Mouse (Mus musculus) embryonic facial prominence, embryonic 13.5 days (tissue): Measurements from ENCODE around the gene Phactr2. TPM values are rescaled to one million over a fixed set of nuclear protein-coding genes. Genes with fewer than 3 reads are reported as not detected.

Source experiments
- ATAC-seq: fragments of 200-750 bp; cut with Nextera tagmentation; 2 replicates; pipeline ENCODE4 v1.8.0; 2017; ENCODE audit warnings: low read depth; ENCODE audit not compliant: insufficient number of reproducible peaks, insufficient read depth, low FRiP score, low TSS enrichment
- H3K27ac ChIP-seq: fragments of 300-500 bp; sonication (generic); 2 replicates; pipeline ENCODE4 v1.5.1; 2015; ENCODE audit warnings: moderate library complexity, mild to moderate bottlenecking, inconsistent platforms
- H3K27me3 ChIP-seq: fragments of 300-500 bp; sonication (generic); 2 replicates; pipeline ENCODE4 v1.6.1; 2015; ENCODE audit warnings: mild to moderate bottlenecking, inconsistent platforms
- H3K36me3 ChIP-seq: fragments of 300-500 bp; sonication (generic); 2 replicates; pipeline ENCODE4 v1.6.1; 2015; ENCODE audit warnings: mild to moderate bottlenecking, inconsistent platforms
- H3K4me1 ChIP-seq: fragments of 300-500 bp; sonication (generic); 2 replicates; pipeline ENCODE4 v1.6.1; 2015; ENCODE audit warnings: inconsistent platforms
- H3K4me2 ChIP-seq: fragments of 300-500 bp; sonication (generic); 2 replicates; pipeline ENCODE4 v1.6.1; 2015; ENCODE audit warnings: moderate library complexity, mild to moderate bottlenecking, inconsistent platforms
- H3K4me3 ChIP-seq: fragments of 300-500 bp; sonication (generic); 2 replicates; pipeline ENCODE4 v1.5.1; 2015; ENCODE audit warnings: mild to moderate bottlenecking, inconsistent platforms
- H3K9ac ChIP-seq: fragments of 300-500 bp; sonication (generic); 2 replicates; pipeline ENCODE4 v1.6.1; 2015; ENCODE audit warnings: mild to moderate bottlenecking, inconsistent platforms
- H3K9me3 ChIP-seq: fragments of 300-500 bp; sonication (generic); 2 replicates; pipeline ENCODE4 v1.6.1; 2016; ENCODE audit warnings: inconsistent platforms
- whole genome bisulfite sequencing: fragments of 180-500 bp; shearing (Covaris S2); methylation state at CpG from one replicate; pipeline ENCODE4 v1.1.7; 2015; ENCODE audit warnings: mixed read lengths; 5-methylcytosine and 5-hydroxymethylcytosine counted together
- polyA plus RNA-seq: library from polyadenylated mRNA; unstranded; fragments of >200 nt; fragmentation: Nextera tagmentation; extraction: Ambion mirVana; gene quantifications from 2 replicates; pipeline ENCODE4 v1.2.1, GENCODE M21; 2015

Gene Phactr2
- polyA plus RNA-seq, 1 experiment from 2014 or later: 22.9 TPM

- Histone ChIP-seq H3K36me3 (no peaks in the 10 kb centered on the region), H3K27ac (no peak overlapping the region), H3K9me3 (no peaks in the 10 kb centered on the region), H3K4me2 (no peak overlapping the region), H3K4me3 (no peak overlapping the region), H3K27me3 (no peaks in the 10 kb centered on the region), H3K9ac (no peak overlapping the region), H3K4me1 (0 out of 2 replicates have a peak, but pooled peaks cover 4% of the 10 kb centered on the region)
- no peak for ATAC-seq
- 74% methylated on average over 8 of the region's 8 CpGs for WGBS
These were observed 184.8 kb downstream of the Phactr2 start for GRCm38 (mm10) chr10:13289252-13289961.

GRCm38 (mm10) chr10:13288296-13288695 is 185.9 kb downstream of the Phactr2 start:
- H3K9ac ChIP-seq: no peak overlapping the region
- H3K4me2 ChIP-seq: no peak overlapping the region
- no peaks in the 10 kb centered on the region for H3K27me3 ChIP-seq
- H3K4me3 ChIP-seq: no peak overlapping the region
- no peaks in the 10 kb centered on the region for H3K36me3 ChIP-seq
- no peaks in the 10 kb centered on the region for H3K9me3 ChIP-seq
- WGBS: 90% methylated on average over 5 of the region's 5 CpGs
- ATAC-seq: no peak
- H3K4me1 ChIP-seq: peaks cover 4% of the 10 kb centered on the region; the same call in 1 of the 2 replicates
- H3K27ac ChIP-seq: no peak overlapping the region

- no peaks in the 10 kb centered on the region for H3K36me3 ChIP-seq
- H3K4me1 ChIP-seq: peaks cover 4% of the 10 kb centered on the region; the same call in 1 of the 2 replicates
- H3K27ac ChIP-seq: no peak overlapping the region
- ATAC-seq: no peak
- H3K4me2 ChIP-seq: no peak overlapping the region
- H3K9me3 ChIP-seq: no peaks in the 10 kb centered on the region
- H3K9ac ChIP-seq: no peak overlapping the region
- WGBS: 42% methylated on average over 4 of the region's 4 CpGs
- no peaks in the 10 kb centered on the region for H3K27me3 ChIP-seq
- H3K4me3 ChIP-seq: no peak overlapping the region
These were observed 190.8 kb downstream of the Phactr2 start for GRCm38 (mm10) chr10:13283441-13283840.

GRCm38 (mm10) chr10:13280298-13280853 is 193.8 kb downstream of the Phactr2 start:
- Histone ChIP-seq H3K4me3 (no peak overlapping the region), H3K27me3 (no peaks in the 10 kb centered on the region), H3K27ac (no peak overlapping the region), H3K36me3 (no peaks in the 10 kb centered on the region), H3K4me2 (no peak overlapping the region), H3K9me3 (no peaks in the 10 kb centered on the region), H3K4me1 (no peaks in the 10 kb centered on the region; the same call in 1 of the 2 replicates), H3K9ac (no peak overlapping the region)
- no peak for ATAC-seq
- WGBS: 78% methylated on average over 6 of the region's 6 CpGs

- no peak overlapping the region for H3K9ac ChIP-seq
- WGBS: 75% methylated on average over 5 of the region's 5 CpGs
These were observed 197.9 kb downstream of the Phactr2 start for GRCm38 (mm10) chr10:13276298-13276697.

GRCm38 (mm10) chr10:13275152-13275551 is 199.1 kb downstream of the Phactr2 start:
- Histone ChIP-seq H3K4me2 (no peak overlapping the region), H3K4me1 (no peaks in the 10 kb centered on the region), H3K4me3 (no peak overlapping the region), H3K9ac (no peak overlapping the region), H3K9me3 (no peaks in the 10 kb centered on the region), H3K27me3 (no peaks in the 10 kb centered on the region), H3K36me3 (no peaks in the 10 kb centered on the region), H3K27ac (no peak overlapping the region)
- ATAC-seq: no peak
- 84% methylated on average over 6 of the region's 6 CpGs for WGBS

More at GRCm38 (mm10) chr10:13276298-13276697, 197.9 kb downstream of the Phactr2 start:
- no peak for ATAC-seq
- no peaks in the 10 kb centered on the region for H3K27me3 ChIP-seq
- H3K36me3 ChIP-seq: no peaks in the 10 kb centered on the region
- H3K27ac ChIP-seq: no peak overlapping the region
- no peak overlapping the region for H3K4me2 ChIP-seq
- H3K9me3 ChIP-seq: no peaks in the 10 kb centered on the region
- no peak overlapping the region for H3K4me3 ChIP-seq
- no peaks in the 10 kb centered on the region for H3K4me1 ChIP-seq

GRCm38 (mm10) chr10:13274699-13275098 is 199.5 kb downstream of the Phactr2 start:
- H3K36me3 ChIP-seq: no peaks in the 10 kb centered on the region
- WGBS: 87% methylated on average over 4 of the region's 4 CpGs
- H3K9ac ChIP-seq: no peak overlapping the region
- ATAC-seq: no peak
- H3K4me3 ChIP-seq: no peak overlapping the region
- H3K9me3 ChIP-seq: no peaks in the 10 kb centered on the region
- H3K27ac ChIP-seq: no peak overlapping the region
- no peaks in the 10 kb centered on the region for H3K4me1 ChIP-seq
- H3K27me3 ChIP-seq: no peaks in the 10 kb centered on the region
- no peak overlapping the region for H3K4me2 ChIP-seq

- 95% methylated on average over 1 of the region's 1 CpGs for WGBS
- no peak for ATAC-seq
- Histone ChIP-seq H3K4me1 (no peaks in the 10 kb centered on the region), H3K4me2 (no peak overlapping the region), H3K4me3 (no peak overlapping the region), H3K9me3 (no peaks in the 10 kb centered on the region), H3K27me3 (no peaks in the 10 kb centered on the region), H3K9ac (no peak overlapping the region), H3K36me3 (no peaks in the 10 kb centered on the region), H3K27ac (no peak overlapping the region)
These were observed 200.5 kb downstream of the Phactr2 start for GRCm38 (mm10) chr10:13273756-13274155.

GRCm38 (mm10) chr10:13271716-13272115 is 202.5 kb downstream of the Phactr2 start:
- no peaks in the 10 kb centered on the region for H3K27me3 ChIP-seq
- ATAC-seq: no peak
- no peak overlapping the region for H3K27ac ChIP-seq
- H3K9ac ChIP-seq: no peak overlapping the region
- 0 out of 2 replicates have a peak, but pooled peaks cover under 1% of the 10 kb centered on the region for H3K36me3 ChIP-seq
- WGBS: 91% methylated on average over 8 of the region's 8 CpGs
- no peaks in the 10 kb centered on the region for H3K9me3 ChIP-seq
- no peaks in the 10 kb centered on the region for H3K4me1 ChIP-seq
- H3K4me3 ChIP-seq: no peak overlapping the region
- no peak overlapping the region for H3K4me2 ChIP-seq

GRCm38 (mm10) chr10:13271099-13271498 is 203.1 kb downstream of the Phactr2 start:
- no peak overlapping the region for H3K27ac ChIP-seq
- no peak overlapping the region for H3K9ac ChIP-seq
- no peaks in the 10 kb centered on the region for H3K27me3 ChIP-seq
- ATAC-seq: no peak
- H3K4me3 ChIP-seq: no peak overlapping the region
- H3K4me1 ChIP-seq: no peaks in the 10 kb centered on the region
- 84% methylated on average over 7 of the region's 7 CpGs for WGBS
- no peak overlapping the region for H3K4me2 ChIP-seq
- H3K36me3 ChIP-seq: peaks cover 3% of the 10 kb centered on the region; the same call in 1 of the 2 replicates
- H3K9me3 ChIP-seq: no peaks in the 10 kb centered on the region

GRCm38 (mm10) chr10:13270270-13270669 is 203.9 kb downstream of the Phactr2 start:
- no peaks in the 10 kb centered on the region for H3K9me3 ChIP-seq
- H3K4me1 ChIP-seq: no peaks in the 10 kb centered on the region
- H3K36me3 ChIP-seq: peaks cover 3% of the 10 kb centered on the region; the same call in 1 of the 2 replicates
- no peak for ATAC-seq
- H3K27me3 ChIP-seq: no peaks in the 10 kb centered on the region
- no peak overlapping the region for H3K4me3 ChIP-seq
- H3K27ac ChIP-seq: no peak overlapping the region
- no peak overlapping the region for H3K9ac ChIP-seq
- H3K4me2 ChIP-seq: no peak overlapping the region
- WGBS: 80% methylated on average over 7 of the region's 7 CpGs

GRCm38 (mm10) chr10:13259251-13259650 is 215.0 kb downstream of the Phactr2 start:
- no peaks in the 10 kb centered on the region for H3K9me3 ChIP-seq
- no peaks in the 10 kb centered on the region for H3K4me1 ChIP-seq
- H3K27me3 ChIP-seq: no peaks in the 10 kb centered on the region
- H3K36me3 ChIP-seq: peaks cover 9% of the 10 kb centered on the region; the same call in 1 of the 2 replicates
- no peak overlapping the region for H3K4me2 ChIP-seq
- ATAC-seq: no peak
- WGBS: 80% methylated on average over 3 of the region's 3 CpGs
- no peak overlapping the region for H3K4me3 ChIP-seq
- no peak overlapping the region for H3K9ac ChIP-seq
- no peak overlapping the region for H3K27ac ChIP-seq
